Mouse (Mus musculus): ENCODE data around the gene Fntb.

DNA sequence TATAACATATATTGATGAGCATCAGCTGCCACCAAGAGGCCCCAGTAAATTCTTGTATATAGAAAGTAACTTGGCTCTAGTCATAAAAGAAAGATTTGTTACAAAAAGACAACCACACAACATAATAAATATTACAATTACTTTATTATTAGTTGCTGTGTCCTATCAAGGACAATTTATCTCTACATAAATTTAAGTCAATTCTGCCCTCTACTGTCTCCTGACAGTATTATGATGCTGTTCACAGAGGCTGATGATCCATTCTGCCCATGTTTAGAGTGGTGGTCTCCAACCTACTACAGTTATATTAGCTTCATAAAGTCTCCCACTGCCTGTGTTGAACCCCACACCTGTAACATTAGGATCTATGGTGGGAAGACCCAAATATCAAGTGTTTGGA is 44.8 kb upstream of the Fntb start:
- TF ChIP-seq EP300 (IDR thresholded peaks at IDR 0.05; ENCODE audit: insufficient read depth, low read depth, low read length) (no peak), CTCF (IDR thresholded peaks at IDR 0.05; ENCODE audit: low read depth, low read length) (no peak), POLR2A (IDR thresholded peaks at IDR 0.05; ENCODE audit: insufficient read depth, low read length) (no peak)

Measured in ES-Bruce4 (cell line).